Mouse (Mus musculus): ENCODE data around the gene Eif5a. TPM values are rescaled to one million over a fixed set of nuclear protein-coding genes. Genes with fewer than 3 reads are reported as not detected.
"Not testable (repeated sequence)": the region's sequence is repeated elsewhere in the genome, so short reads cannot be mapped to it uniquely, and the experiment has no call there.

Eif5a gene
- total RNA-seq, 2 experiments from 2014 or later: 402 to 432 TPM

DNA sequence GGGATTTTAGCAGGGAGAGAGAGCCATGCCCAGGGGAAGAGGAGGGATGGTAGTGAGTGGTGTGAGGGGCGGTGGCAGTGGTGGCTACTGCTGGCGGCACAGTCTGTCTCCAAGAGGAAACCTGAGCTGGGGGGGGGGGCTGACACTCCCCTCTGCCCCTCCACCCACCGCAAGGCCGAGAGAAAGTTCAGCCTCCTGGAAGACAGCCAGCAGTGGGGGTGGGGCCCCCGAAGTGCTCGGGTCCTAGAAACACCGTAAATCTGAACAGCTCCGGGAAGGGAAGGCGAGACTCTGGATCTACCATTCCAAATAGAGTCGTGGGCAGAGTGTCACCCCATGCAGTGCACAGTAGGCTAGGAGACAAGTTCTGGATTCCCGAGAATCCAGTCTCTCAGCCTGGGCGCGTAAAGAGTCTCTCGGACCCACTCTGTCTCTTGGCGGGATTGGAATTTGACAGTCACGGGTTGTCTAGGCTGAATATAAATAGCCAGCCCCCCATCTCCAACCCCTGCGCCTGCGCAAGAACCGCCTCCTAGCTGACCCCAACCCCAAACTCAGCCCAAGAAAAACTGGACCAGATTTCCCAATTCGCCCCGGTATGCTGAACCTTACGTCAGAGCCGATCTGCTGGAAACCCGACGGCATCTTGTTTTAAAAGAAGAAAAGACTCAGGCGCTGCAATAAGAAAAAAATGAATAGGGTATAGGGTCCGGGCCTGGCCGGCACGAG lies 25.7 kb upstream of the Eif5a start:
- intact Hi-C loops (cut with DNase I): no loop called here
- peak; percentile 68 to 83 for DNase-seq

DNA sequence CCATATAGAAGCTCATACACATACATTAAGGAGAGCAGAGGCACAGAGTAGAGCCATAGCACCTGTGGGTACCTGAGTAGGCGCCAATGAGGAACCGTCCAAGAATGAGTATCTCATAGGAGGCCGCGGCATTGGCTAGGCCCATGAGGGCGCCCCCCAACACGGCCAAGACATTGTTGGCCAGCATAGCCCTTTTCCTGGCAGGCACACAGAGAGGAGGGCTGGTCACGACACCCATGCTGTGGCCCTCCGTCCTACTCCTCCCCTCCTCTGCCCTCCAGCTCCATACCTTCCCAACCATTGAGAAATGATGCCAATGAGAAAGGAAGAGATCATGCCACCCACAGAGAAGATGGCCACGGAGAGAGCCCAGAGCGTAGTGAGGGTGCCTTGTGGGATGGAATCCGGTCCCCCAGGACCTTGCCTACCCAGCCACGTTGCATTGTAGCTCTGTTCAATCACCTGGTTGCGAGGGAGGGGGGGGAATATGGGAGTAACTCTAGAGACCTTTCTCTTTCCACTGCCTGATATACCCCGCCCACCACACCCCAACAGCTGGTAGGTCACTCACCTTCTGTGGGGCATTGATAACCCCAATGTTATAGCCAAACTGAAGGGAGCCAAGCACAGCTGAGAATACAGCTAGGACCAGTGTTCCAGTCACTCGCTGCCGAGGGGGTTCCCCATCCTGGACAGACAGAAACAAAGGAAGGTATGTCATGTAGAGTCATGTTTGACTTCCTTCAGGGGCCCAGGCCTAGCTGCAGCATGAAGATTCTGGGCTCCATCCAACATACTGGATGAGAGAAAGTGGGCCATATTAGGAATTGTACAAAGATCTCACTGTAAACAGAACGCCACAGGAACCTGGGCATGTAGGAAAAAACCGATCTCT lies 24.5 kb upstream of the Eif5a start:
- DNase-seq: no peak
- intact Hi-C loops (cut with DNase I): no loop called here

DNA sequence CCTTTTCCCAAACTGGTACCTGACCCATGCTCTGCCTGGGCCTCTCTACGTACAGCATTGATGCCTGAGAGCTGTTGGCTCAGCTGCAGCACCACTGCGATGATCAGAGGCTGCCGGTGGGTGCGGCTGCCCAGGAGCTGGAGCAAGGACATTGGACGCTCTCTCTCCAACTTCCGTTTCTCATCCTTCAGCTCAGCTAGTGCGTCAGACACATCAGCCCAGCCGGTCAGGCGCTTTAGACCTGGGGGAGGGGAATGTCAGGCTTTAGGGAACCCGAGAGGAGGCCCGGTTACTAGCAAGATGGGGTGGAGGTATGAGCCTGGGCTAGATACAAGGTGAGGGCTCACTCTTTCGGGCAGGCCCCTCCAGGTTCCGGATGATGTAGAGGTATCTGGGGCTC lies 23.5 kb upstream of the Eif5a start:
- intact Hi-C loops (cut with DNase I): no loop called here
- no peak for DNase-seq

DNA sequence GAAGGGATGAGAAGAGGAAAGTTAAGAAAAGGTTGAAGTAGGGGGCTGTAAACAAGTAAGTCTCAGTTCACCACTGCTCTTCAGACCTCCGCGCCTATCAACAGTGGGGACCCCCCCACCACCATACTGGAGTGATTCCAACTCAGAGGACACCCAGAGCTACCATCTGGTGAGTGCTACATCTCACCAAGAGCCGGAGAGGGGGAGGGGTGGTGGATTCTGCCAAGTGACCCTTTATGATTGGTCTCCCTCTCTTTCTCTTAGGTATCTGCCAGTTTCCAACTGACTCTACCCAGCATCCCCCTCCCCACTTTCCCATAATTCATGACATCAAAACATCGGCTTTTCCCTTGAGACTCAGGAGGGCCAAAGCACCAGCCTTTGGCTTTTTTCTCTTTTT lies 19.2 kb upstream of the Eif5a start:
- intact Hi-C loops (cut with DNase I): no loop called here
- no peak for DNase-seq

DNA sequence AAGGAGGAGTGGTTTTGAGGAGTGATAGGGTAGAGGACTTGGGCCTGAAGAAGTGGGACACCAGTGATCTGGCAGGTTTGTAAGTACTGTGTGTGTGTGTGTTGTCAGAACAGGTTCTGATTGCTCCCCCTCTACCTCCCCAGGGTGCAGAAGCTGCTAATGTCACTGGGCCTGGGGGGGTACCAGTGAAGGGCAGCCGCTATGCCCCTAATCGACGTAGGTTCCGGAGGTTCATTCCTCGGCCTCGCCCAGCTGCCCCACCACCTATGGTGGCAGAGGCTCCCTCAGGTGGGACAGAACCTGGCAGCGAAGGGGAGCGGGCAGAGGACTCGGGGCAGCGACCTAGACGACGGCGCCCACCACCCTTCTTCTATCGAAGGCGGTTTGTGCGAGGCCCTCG lies 18.0 kb upstream of the Eif5a start:
- DNase-seq: no peak
- intact Hi-C loops (cut with DNase I): no loop called here

DNA sequence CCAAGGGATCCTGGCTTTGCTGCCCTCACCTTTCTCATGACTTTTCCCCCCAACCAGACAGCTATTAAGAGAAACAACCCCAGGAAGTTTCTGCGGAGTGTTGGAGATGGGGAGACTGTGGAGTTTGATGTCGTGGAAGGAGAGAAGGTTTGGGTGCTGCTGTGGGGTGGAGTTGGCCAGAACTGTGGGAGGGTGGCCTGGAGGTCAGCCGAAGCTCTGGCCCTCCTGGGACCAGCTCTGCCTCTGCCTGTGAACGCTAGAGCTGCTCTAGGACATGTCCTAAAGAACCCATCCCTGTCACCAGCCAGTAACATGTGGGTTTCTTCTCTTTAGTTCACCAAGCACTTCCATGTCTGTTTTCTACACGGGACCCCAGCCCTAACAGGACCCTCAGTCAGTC lies 17.4 kb upstream of the Eif5a start:
- no peak for DNase-seq
- intact Hi-C loops (cut with DNase I): no loop called here

DNA sequence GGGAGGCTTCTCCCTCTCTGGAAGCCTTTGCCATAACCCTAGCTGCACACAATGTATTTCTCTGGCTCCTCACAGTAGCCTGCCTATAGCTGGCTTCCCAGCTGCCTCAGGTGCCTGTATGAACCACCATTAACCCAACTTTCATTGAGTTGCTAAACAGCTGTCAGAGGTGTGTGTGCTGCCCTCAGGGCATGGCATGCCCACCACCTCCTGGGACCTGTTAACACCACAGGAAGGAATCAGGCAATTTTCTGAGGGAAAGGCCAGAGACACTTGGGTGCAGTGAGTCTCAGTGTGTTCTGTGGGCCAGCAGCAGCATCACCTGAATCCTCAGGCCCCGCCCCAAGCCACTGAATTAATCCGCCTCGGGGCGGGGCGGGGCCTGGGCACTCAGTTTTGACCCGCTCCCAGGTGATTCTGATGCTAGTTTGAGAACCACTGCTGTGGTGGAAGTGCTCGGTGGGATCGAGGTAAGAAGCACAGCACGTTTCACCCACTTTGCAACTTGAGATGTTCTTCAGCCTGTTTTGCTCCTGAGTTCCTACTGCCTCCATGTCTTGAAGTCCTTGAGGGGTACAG lies 16.7 kb upstream of the Eif5a start:
- DNase-seq: no peak
- intact Hi-C loops (cut with DNase I): no loop called here

DNA sequence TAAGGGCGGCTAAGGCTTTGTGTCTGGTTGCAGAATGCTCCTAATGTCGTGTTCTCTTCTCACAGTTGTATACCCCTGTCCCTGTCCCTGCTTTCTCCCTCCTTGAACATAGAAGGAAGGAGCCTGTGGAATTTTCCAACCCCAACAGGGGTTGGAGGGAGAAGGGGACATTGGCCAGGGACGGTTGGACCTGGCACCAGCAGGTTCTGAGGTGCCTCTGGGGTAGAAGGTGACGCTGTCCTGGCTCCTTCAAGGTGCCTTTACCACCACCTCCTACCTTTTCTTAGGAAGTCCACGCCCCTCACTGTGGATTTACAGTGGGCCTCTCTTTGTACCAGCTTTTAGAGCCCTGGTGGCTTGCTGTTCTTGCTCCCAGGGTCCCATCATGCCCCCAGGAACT lies 16.1 kb upstream of the Eif5a start:
- intact Hi-C loops (cut with DNase I): no loop called here

DNA sequence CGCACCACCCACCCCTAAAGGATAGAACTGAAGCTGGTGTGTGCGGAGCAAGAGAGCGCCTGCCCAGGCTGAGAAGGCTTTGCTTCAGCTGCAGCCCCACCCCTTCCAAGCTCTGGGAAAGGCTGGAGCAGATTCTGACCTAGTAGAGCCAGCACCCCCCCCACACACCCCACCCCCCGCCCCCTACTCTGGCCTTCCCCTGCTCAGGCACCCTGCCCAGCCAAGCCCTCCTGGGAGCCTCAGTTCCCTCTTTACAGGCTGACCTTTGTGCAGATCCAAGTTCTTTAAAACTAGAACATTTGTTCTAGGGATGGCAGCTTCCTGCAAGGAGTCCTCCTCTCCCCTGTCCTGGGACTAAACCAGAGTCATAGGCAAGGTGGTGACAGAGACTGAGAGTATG lies 15.6 kb upstream of the Eif5a start:
- DNase-seq: peak; percentile 66 to 78
- intact Hi-C loops (cut with DNase I): no loop called here

More for the DNA sequence above, 16.1 kb upstream of the Eif5a start:
- no peak for DNase-seq

DNA sequence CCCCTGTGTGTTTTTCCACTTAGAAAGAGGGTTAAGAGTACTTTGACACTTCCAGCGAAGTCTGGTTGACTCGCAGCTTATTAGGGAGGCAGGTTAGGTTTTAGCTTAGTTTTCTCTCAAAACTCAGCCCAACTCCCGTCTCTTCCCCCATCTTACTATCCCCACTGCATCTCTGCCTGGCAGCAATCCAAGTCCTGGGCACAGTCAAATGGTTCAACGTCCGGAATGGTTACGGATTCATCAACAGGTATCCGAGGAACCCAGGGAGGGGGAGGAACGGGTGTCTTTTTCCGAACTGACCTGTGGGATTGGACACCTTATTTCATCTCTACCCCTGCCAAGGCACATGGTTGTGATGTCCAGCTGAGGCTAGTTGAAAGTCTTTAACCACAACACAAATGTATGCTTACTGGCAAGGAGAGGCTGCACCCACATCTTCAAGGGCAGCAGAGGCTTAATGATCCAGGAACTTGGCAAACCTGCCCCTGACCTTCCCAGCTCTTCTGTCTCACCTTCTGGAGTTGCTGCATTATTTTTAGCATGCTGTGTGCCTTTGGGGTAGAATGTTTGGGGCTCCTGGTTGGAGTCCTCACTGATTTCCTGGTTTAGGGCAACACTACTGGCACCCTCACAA lies 15.1 kb upstream of the Eif5a start:
- intact Hi-C loops (cut with DNase I): no loop called here
- no peak for DNase-seq

DNA sequence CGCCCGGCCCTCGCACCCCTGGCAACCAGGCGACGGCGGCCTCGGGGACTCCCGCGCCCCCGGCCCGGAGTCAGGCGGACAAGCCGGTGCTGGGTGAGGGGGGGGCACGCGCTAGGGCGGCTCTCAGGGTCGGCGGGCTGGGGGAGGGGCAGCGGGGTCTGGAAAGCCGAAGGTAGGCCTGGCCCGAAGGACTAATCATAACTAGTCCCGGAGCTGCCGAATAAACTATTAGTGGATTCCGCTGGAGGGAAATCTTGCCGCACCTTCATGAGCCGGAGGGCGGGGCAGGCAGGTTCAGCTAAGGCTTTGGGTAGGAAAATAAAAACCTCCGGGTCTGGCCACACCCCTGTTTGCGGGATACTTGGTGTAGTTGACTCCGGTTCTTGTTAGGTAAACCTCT lies 14.4 kb upstream of the Eif5a start:
- peak in 1 of 2 experiments; percentile 26 for DNase-seq
- intact Hi-C loops (cut with DNase I): no loop called here

DNA sequence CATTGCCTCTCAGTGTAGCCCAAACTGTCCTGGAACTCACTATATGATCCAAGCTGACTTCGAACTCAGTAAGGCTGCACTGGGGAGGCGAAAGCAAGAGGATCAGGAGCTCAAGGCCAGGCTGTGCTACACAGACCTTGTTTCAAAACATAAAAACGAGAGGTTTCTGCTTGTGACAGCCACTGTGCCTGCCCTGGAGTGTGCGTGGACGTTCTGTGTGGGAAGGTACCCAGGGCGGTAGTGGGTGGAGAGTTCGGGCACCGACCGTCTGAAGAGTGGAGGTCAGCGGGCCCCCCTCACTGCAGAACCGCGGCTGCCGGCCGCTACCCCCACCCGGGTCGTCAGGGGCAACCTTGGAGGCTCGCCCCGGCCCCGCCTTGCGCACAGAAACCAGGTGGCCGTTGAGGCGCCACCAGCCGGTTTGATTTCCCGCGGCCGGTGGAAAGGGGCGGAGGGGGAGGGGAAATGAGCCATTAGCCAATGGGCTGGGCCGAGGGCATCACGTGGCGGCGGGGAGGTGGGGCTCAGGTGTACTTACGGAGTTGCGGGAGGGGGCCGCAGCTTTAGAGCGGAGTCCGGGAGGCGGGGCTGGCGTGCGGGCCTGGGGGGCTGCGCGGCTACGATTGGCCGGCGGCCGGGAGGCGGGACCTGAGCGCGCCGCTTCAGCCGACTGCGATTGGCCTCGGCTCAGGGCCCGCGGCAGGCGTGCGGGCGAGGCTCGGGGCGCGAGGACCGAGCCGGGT lies 13.6 kb upstream of the Eif5a start, which contains the start of gene Ybx2:
Ybx2 (plus strand) TSS at position 660 of the 743 bp plus-strand sequence.
- intact Hi-C loops (cut with DNase I): no loop called here
- peak; percentile 73 to 80 for DNase-seq

DNA sequence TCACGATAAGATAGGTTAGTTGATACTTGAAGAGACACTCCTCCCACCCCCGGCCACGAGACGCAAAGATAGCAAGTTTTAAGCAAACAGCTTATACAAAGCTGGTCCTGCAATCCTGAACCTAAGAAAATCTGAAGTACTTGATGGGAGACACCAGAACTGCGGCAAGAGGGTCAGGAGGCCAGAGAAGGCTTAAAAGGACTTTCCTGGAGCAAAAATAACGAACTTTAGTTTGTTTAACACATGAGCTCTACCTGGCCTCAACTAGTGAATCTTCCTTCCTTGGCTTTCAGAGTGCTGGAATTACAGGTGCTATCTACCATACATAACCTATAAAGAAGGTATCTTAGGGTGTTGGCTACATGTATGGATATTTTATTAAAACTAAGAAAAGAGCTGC lies 12.9 kb upstream of the Eif5a start:
- intact Hi-C loops (cut with DNase I): loop anchor here (1.0 to 5.0 kb wide), 2 partner anchors 15 to 73 kb away; no protein-coding TSS in a partner anchor

DNA sequence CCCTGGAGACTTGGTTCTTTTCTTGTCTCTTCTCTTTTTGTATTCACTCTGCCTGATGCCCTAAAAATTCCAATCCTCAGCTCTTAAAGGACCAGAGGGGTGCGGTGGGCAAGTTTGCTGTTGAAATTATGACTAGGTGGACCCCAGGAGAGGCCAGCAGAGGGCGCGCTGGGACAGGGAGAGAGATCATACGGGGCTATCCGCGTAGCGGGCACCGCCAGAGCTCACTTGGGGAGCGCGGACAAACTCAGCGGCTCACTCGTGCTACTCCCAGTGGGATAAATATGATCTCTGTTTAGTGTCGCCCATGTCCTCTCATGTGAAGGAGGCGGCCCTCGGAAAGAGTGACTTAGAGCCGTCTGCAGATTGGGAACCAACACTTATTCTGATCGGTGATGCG lies 12.4 kb upstream of the Eif5a start:
- DNase-seq: peak; percentile 92 to 95
- intact Hi-C loops (cut with DNase I): loop anchor here (1.0 to 5.0 kb wide), 2 partner anchors 15 to 73 kb away; no protein-coding TSS in a partner anchor

More for the DNA sequence above, 12.9 kb upstream of the Eif5a start:
- no peak for DNase-seq

DNA sequence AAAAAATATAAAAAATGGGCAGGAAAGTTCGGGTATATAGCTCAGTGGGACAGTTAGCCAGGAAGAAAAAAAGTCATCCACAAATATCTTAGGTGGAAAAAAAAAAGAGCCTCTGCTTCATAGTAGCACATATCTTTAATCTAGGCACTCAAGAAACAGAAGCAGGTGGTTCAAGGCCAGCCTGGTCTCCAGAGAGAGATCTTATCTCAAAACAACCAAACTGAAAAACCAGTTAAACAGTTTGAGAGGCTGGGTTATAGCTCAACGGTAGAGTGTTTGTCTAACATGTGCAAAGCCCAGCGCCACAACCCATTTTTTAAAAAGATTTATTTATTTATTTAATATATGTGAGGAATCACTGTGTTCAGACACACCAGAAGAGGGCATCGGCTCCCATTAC lies 11.3 kb upstream of the Eif5a start:
- intact Hi-C loops (cut with DNase I): loop anchor here (5.0 kb wide), 1 partner anchor 74 kb away; no protein-coding TSS in a partner anchor
- no peak for DNase-seq

DNA sequence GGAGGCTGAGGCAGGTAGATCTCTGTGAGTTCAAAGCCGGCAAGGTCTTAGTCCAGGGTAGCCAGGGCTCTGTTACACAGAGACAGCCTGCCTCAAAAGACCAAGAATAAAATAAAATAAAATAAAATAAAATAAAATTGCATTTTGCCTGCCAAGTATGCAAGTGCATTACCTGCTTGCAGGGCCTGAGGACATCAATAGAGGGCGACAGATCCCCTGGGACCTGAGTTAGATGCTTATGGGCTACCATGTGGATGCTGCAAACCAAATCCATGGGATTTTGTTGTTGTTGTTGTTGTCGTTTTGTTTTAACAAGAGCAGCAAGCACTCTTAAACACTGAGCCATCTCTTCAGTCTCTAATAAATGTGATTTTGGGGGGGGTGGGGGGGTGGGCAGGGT lies 10.5 kb upstream of the Eif5a start:
- intact Hi-C loops (cut with DNase I): loop anchor here (5.0 kb wide), 1 partner anchor 75 kb away; no protein-coding TSS in a partner anchor
- no peak for DNase-seq

DNA sequence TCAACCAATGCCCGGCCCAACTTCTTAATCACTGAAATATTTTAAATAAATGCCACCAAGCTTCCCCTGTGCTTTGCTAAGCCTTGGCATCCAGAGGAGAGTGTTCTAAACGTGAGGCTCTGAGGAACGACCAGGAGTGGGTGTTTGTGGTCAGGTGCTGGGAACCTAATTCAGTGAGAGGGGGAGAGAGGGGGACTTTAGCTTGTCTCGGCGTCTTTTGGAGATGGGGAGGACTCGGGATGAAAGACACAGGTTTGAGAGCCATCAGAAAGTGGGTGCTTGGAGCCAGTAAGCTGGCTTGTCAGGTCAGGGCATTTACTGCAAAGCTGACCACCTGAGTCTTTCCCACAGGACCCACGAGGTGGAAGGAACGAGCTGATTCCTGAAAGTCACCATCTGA lies 10.0 kb upstream of the Eif5a start:
- intact Hi-C loops (cut with DNase I): loop anchor here (5.0 kb wide), 1 partner anchor 76 kb away; no protein-coding TSS in a partner anchor
- no peak for DNase-seq

DNA sequence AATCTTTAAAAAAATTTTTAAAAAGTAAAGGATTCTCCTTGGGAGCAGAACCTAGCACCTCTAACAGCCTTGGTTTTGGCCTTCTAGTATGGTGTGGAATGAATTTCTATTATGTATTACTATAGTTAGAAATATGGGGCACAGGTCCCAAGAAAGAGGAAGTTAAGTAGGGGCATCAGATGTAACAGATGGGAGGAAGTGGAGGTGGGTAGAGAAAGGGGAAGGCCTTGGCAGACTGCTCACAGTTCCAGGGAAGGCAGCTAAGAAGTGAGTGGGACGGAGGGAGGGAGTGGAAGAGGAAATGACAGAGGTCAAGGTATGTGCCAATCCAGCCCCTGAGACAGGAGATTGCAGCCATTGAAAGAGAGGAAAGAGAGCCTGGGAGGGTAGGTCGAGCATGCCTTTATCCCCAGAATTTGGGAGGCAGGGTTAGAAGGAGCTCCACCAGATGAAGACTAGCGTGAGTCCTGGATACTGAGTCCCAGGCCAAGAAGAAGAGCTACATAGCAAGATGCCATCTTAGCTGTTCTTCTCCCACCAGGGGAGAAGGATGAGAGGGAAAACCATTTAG lies 9.3 kb upstream of the Eif5a start:
- intact Hi-C loops (cut with DNase I): loop anchor here (5.0 kb wide), 1 partner anchor 76 kb away; no protein-coding TSS in a partner anchor
- no peak for DNase-seq

DNA sequence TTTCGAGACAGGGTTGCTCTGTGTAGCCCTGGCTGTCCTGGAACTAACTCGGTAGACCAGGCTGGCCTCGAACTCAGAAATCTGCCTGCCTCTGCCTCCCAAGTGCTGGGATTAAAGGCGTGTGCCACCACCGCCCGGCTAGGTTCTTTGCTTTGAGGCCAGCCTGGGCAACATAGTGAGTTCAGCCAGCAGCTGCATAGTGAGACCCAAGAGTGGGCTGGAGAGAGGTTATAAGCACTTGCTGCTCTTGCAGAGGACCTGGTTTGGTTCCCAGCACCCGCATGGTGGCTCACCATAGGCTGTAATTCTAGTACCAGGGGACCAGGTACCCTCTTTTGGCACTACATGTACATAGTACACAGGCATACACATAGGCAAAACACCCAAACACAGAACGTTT lies 8.4 kb upstream of the Eif5a start:
- intact Hi-C loops (cut with DNase I): loop anchor here (5.0 kb wide), 1 partner anchor 77 kb away; no protein-coding TSS in a partner anchor
- DNase-seq: not testable (repeated sequence)

Measured in gastrocnemius, postnatal 36 days (tissue).